Mouse (Mus musculus): ENCODE measurements around the gene Rpia. TPM values are rescaled to one million over a fixed set of nuclear protein-coding genes. Genes with fewer than 3 reads are reported as not detected.

Gene Rpia
- polyA plus RNA-seq, 2 experiments: 4.7 to 36.7 TPM

GRCm38 (mm10) chr6:70735528-70735927 lies 56.5 kb downstream of the Rpia start:
- Histone ChIP-seq H3K9me3 (ENCODE audit: control insufficient read depth, low read length) (no peaks in the 10 kb centered on the region), H3K4me3 (ENCODE audit: insufficient read depth in 1 of 2, low read depth in 2 of 2, low read length in 2 of 2) (no peak overlapping the region), H3K27me3 (ENCODE audit: control insufficient read depth, insufficient read depth, low read length) (no peaks in the 10 kb centered on the region), H3K4me1 (replicated peaks; ENCODE audit: control insufficient read depth in 2 of 2, insufficient read depth in 2 of 2, low read length in 1 of 2) (peaks cover 19 to 20% of the 10 kb centered on the region in 2 experiments), H3K9ac (replicated peaks) (no peak overlapping the region), H3K27ac (no peak overlapping the region), H3K36me3 (replicated peaks; ENCODE audit: control insufficient read depth, insufficient read depth, low read depth) (no peaks in the 10 kb centered on the region), H3K4me2 (ENCODE audit: low read depth) (no peak overlapping the region)
- no peak for ATAC-seq (ENCODE audit: insufficient read depth)
- 62% methylated on average over 2 of the region's 2 CpGs for WGBS (ENCODE audit: insufficient replicate concordance)
- no peak for TF ChIP-seq CTCF (IDR thresholded peaks at IDR 0.05; ENCODE audit: low read depth)
- no peak for DNase-seq (ENCODE audit: low read depth in 3 of 3, low spot score in 3 of 3)

GRCm38 (mm10) chr6:70730828-70731227 lies 61.2 kb downstream of the Rpia start:
- H3K9me3 ChIP-seq (ENCODE audit: control insufficient read depth, low read length): no peaks in the 10 kb centered on the region
- TF ChIP-seq CTCF (IDR thresholded peaks at IDR 0.05; ENCODE audit: low read depth): no peak
- peak; percentile 97 for TF ChIP-seq EP300 (IDR thresholded peaks at IDR 0.05; ENCODE audit: low read depth)
- no peak overlapping the region for H3K4me3 ChIP-seq (ENCODE audit: insufficient read depth in 1 of 2, low read depth in 2 of 2, low read length in 2 of 2)
- no peak overlapping the region for H3K9ac ChIP-seq (replicated peaks)
- H3K4me1 ChIP-seq (replicated peaks; ENCODE audit: control insufficient read depth in 2 of 2, insufficient read depth in 2 of 2, low read length in 1 of 2): peaks cover 51 to 59% of the 10 kb centered on the region in 2 experiments
- DNase-seq (ENCODE audit: low read depth in 3 of 3, low spot score in 3 of 3): peak; percentile 75 to 78 (median 77)
- peak overlapping the region; percentile 69 for H3K27ac ChIP-seq
- H3K27me3 ChIP-seq (ENCODE audit: control insufficient read depth, insufficient read depth, low read length): no peaks in the 10 kb centered on the region
- H3K4me2 ChIP-seq (ENCODE audit: low read depth): peak overlapping the region; percentile 50
- no peaks in the 10 kb centered on the region for H3K36me3 ChIP-seq (replicated peaks; ENCODE audit: control insufficient read depth, insufficient read depth, low read depth)
- ATAC-seq (ENCODE audit: insufficient read depth): peak; percentile 83

- Histone ChIP-seq H3K9me3 (ENCODE audit: control insufficient read depth, low read length) (no peaks in the 10 kb centered on the region), H3K27ac (peak overlapping the region; percentile 87), H3K4me3 (ENCODE audit: insufficient read depth in 1 of 2, low read depth in 2 of 2, low read length in 2 of 2) (no peak overlapping the region), H3K9ac (replicated peaks) (peak overlapping the region; percentile 7; the same call in 1 of the 2 replicates), H3K4me2 (ENCODE audit: low read depth) (peak overlapping the region; percentile 41), H3K27me3 (ENCODE audit: control insufficient read depth, insufficient read depth, low read length) (no peaks in the 10 kb centered on the region), H3K36me3 (replicated peaks; ENCODE audit: control insufficient read depth, insufficient read depth, low read depth) (no peaks in the 10 kb centered on the region), H3K4me1 (replicated peaks; ENCODE audit: control insufficient read depth in 2 of 2, insufficient read depth in 2 of 2, low read length in 1 of 2) (peaks cover 51 to 58% of the 10 kb centered on the region in 2 experiments)
- ATAC-seq (ENCODE audit: insufficient read depth) (peak; percentile 78), DNase-seq (ENCODE audit: low read depth in 3 of 3, low spot score in 3 of 3) (peak; percentile 53 to 73 (median 67))
- peak; percentile 91 for TF ChIP-seq EP300 (IDR thresholded peaks at IDR 0.05; ENCODE audit: low read depth)
- no peak for TF ChIP-seq CTCF (IDR thresholded peaks at IDR 0.05; ENCODE audit: low read depth)
- 50% methylated on average over 1 of the region's 1 CpGs for WGBS (ENCODE audit: insufficient replicate concordance)
Observed at GRCm38 (mm10) chr6:70729125-70729524, 62.9 kb downstream of the Rpia start.

- Histone ChIP-seq H3K27ac (peak overlapping the region; percentile 91), H3K4me2 (ENCODE audit: low read depth) (peak overlapping the region; percentile 35)
- peak; percentile 78 for ATAC-seq (ENCODE audit: insufficient read depth)
Observed at GRCm38 (mm10) chr6:70727094-70727721, 64.8 kb downstream of the Rpia start.

DNA sequence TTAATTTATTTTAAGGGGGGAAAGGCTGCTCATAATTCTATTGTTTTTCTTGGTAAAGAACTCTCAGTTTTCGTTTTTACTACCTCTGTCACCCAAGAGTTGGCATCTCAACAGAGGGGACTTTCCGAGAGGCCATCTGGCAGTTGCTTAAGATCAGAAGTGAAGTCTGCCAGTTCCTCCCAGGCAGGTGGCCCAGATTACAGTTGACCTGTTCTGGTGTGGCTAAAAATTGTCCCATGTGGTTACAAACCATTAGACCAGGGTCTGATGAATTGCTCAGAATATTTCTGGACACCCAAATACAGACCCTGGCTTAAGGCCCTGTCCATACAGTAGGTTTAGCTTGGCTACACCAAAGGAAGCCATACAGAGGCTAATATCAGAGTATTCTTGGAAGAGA lies 66.4 kb downstream of the Rpia start:
- Histone ChIP-seq H3K4me1 (replicated peaks; ENCODE audit: control insufficient read depth in 2 of 2, insufficient read depth in 2 of 2, low read length in 1 of 2) (peaks cover 43 to 48% of the 10 kb centered on the region in 2 experiments), H3K36me3 (replicated peaks; ENCODE audit: control insufficient read depth, insufficient read depth, low read depth) (no peaks in the 10 kb centered on the region), H3K4me2 (ENCODE audit: low read depth) (no peak overlapping the region), H3K27ac (peak overlapping the region; percentile 54), H3K9ac (replicated peaks) (no peak overlapping the region), H3K9me3 (ENCODE audit: control insufficient read depth, low read length) (no peaks in the 10 kb centered on the region), H3K4me3 (ENCODE audit: insufficient read depth in 1 of 2, low read depth in 2 of 2, low read length in 2 of 2) (no peak overlapping the region), H3K27me3 (ENCODE audit: control insufficient read depth, insufficient read depth, low read length) (no peaks in the 10 kb centered on the region)
- DNase-seq (ENCODE audit: low read depth in 3 of 3, low spot score in 3 of 3): no peak
- no peak for ATAC-seq (ENCODE audit: insufficient read depth)
- WGBS (ENCODE audit: insufficient replicate concordance): 49% methylated on average over 2 of the region's 2 CpGs
- TF ChIP-seq EP300 (IDR thresholded peaks at IDR 0.05; ENCODE audit: low read depth) (no peak), CTCF (IDR thresholded peaks at IDR 0.05; ENCODE audit: low read depth) (no peak)

More at GRCm38 (mm10) chr6:70727094-70727721, 64.8 kb downstream of the Rpia start:
- Histone ChIP-seq H3K36me3 (replicated peaks; ENCODE audit: control insufficient read depth, insufficient read depth, low read depth) (no peaks in the 10 kb centered on the region), H3K4me3 (ENCODE audit: insufficient read depth in 1 of 2, low read depth in 2 of 2, low read length in 2 of 2) (no peak overlapping the region), H3K9me3 (ENCODE audit: control insufficient read depth, low read length) (no peaks in the 10 kb centered on the region), H3K27me3 (ENCODE audit: control insufficient read depth, insufficient read depth, low read length) (no peaks in the 10 kb centered on the region), H3K9ac (replicated peaks) (no peak overlapping the region; the same call in 1 of the 2 replicates), H3K4me1 (replicated peaks; ENCODE audit: control insufficient read depth in 2 of 2, insufficient read depth in 2 of 2, low read length in 1 of 2) (peaks cover 51 to 58% of the 10 kb centered on the region in 2 experiments)
- TF ChIP-seq EP300 (IDR thresholded peaks at IDR 0.05; ENCODE audit: low read depth) (peak; percentile 88), CTCF (IDR thresholded peaks at IDR 0.05; ENCODE audit: low read depth) (no peak)
- peak; percentile 57 to 67 (median 61) for DNase-seq (ENCODE audit: low read depth in 3 of 3, low spot score in 3 of 3)
- WGBS (ENCODE audit: insufficient replicate concordance): 27% methylated on average over 4 of the region's 4 CpGs

Data from liver, embryonic 14.5 days (tissue).